Mouse (Mus musculus): ENCODE data around the gene Rsph14.
"Not testable (repeated sequence)": the region's sequence is repeated elsewhere in the genome, so short reads cannot be mapped to it uniquely, and the experiment has no call there.

Rsph14 gene

GRCm38 (mm10) chr10:75053655-75054054 lies 21.3 kb upstream of the Rsph14 start:
- DNase-seq (ENCODE audit: low spot score), result no peak

- no peak for DNase-seq (ENCODE audit: low spot score)
These were observed 20.5 kb upstream of the Rsph14 start for GRCm38 (mm10) chr10:75052902-75053301.

DNA sequence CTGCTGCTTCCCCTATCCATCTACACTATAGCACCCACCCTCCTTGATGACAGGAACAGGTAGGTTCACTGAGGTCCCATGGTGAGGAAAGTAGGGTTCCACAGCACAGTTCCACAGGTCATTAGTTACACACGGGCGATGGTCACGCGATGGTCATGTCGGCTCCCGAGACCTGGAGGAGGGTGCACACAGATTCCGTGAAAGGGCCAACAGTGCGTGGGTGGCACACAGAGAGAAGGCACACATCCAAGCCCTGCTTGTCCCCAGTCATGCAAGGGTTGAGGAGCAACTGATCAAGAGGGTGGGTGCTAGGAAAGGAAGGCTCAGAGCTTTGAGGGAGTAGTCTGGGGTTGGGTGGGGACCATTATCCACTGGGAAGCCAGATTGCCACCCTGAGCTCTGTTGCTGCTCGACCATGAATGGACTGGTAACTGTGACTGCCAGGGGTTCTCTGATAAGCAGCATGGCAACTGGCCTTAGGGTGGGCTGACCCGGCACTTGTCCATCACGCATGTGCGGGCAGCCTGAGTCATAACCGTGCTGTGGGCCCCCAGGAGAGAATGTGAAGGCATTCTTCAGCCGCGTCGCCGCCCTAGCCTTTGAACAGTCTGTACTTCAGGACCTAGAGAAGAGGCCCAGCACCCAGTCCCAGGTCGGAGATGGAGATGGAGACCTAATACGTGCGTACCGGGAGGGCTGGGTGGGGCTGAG lies 19.1 kb upstream of the Rsph14 start:
- no peak for DNase-seq (ENCODE audit: low spot score)

- DNase-seq (ENCODE audit: low spot score), result no peak
These were observed 16.3 kb upstream of the Rsph14 start for GRCm38 (mm10) chr10:75048711-75049110.

DNA sequence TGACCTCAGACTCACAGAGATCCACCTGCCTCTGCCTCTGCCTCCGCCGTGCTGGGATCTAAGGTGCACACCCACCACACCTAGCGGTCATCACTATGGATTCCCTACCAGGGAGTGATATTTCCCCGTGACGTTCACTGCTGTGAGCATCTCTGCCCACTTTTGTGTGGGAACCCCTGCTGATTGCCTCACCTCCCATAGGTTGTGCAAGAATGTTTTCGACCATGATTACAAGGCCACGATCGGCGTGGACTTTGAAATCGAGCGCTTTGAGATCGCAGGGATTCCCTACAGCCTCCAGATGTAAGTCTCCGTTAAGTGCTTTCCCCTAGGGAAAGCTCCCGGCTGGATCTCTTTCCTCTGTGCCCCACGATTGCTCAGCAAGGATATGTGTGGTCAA lies 13.4 kb upstream of the Rsph14 start:
- no peak for DNase-seq (ENCODE audit: low spot score)

GRCm38 (mm10) chr10:75044459-75044858 lies 12.1 kb upstream of the Rsph14 start:
- no peak for DNase-seq (ENCODE audit: low spot score)

DNA sequence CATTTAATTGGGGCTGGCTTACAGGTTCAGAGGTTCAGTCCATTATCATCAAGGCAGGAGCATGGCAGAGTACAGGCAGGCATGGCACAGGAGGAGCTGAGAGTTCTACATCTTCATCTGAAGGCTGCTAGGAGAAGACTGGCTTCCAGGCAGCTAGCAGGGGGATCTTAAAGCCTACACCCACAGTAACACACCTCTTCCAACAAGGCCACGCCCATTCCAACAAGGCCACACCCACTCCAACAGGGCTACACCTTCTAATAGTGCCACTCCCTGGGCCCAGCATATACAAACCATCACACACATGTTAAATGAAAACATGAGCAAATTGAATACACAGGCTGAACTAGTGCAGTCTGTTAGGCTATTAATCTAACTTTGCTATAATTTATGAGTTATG lies 9.7 kb upstream of the Rsph14 start:
- not testable (repeated sequence) for DNase-seq (ENCODE audit: low spot score)

DNA sequence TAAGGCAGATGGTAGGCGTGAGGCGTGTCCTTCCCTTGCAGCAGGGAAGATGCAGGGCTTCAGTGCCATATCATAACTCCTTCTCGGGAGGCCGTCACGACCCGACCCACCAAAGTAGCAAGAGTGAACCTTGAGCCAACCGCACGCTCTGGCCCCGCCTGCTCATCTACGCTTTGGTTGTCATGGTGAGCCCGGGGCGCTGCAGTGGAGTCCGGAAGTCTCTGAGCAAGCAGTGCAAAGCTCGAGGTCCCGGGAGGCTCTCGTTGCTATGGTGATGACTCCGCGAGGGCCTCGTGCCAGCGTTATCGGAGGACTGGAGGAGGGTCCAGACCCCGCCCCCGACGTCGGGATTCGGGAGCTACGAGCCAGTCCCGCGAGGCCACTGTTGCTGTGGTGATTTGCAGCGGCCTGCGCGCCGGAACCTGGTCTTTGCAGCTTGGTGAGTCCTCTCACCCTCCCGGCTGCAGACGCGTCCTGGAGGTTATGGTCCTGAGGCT lies 4.5 kb upstream of the Rsph14 start, which contains the start of gene Rab36:
Gene Rab36 (plus strand): TSS at position 176 of the 497 bp plus-strand sequence.
- peak; percentile 99 for DNase-seq (ENCODE audit: low spot score)

DNA sequence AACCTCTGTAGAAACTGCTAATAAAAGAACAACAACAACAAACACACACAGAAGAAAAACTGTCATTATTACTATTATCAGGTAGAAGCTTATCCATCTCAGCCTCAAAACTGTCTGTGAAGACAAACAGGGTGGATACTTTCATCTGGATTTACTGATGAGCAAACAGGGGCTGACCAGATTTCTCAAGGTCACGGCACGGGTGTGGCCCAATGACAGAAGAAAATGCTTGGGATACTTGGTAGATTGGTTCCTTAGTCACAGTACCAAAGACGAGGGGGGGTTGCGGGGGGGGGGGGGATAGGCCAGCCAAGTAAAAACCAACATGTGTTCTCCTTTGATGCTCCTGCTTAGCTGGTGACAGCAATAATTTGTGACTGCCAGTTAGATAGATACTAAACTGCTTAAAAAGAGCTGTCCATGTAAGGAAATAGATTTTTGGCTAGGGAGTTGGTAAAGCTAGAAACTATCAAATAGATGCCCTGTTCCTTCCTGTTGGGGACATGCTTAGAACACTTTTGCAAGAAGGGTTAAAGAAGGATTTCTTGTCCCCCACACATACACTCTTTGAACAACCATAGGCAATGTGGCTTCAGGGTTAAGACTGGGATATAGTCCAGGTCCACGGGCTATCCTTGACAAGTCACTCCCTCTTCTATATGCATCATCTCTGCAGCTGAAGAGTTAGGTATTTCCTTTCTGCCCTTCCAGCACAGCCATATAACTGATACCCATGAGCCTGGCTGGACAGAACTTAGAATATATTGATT lies 856 bp downstream of the Rsph14 start:
- no peak for DNase-seq (ENCODE audit: low spot score)

DNA sequence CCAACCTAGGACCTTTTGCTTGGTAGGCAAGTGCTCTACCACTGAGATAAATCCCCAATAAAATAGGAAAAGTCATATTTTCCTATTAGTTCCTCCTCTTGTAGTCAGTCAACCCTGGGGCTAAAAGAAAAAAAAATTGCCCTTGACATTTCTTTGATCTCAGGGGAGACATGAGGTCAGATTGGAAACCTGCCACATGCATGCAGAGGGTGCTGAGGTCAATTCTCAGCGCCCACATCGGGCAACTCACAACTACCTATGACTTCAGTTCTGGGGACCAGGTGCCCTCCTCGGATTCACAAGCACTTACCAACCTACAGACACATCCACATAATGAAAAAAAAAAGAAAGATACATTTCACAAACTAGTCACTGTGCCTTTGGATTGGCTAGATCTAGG lies 2.2 kb downstream of the Rsph14 start:
- no peak for DNase-seq (ENCODE audit: low spot score)

DNA sequence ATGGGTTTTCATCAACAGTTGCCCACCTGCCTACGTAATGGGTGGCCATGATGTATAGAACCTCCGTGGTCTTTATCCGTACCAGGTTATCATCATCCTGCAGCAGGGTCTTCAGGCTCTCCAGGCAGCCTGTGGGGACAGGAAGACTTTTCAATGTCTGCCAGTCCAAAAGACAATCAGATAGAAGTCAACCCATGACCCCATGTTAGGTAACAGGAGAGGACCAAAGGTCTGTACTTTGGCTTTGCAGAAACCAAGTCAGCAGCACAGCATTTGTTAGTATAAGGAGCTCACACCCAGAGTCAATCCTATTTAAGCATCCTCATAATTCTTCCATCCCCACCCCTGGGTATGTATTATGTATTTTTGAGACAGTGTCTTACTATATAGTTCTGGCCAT lies 2.7 kb downstream of the Rsph14 start:
- DNase-seq (ENCODE audit: low spot score), result no peak

DNA sequence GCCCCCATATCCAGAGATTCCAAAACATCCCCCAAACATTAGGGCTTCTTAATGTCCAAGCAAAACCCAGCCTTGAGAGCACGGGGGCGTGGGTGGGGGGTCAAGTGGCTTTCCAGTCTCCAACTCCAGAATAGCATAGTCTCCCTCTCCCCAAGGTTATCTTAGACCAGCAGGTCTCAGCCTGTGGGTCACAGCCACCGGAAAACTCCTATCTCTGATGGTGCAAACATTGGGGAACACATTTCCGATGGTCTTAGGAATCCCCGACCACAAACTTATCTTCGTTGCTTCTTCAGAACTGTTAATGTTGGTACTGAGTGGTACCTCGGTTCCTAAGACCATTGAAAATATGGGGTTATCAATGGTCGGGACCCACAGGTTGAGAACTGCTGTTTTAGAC lies 3.6 kb downstream of the Rsph14 start:
- DNase-seq (ENCODE audit: low spot score), result no peak

GRCm38 (mm10) chr10:75026491-75026890 lies 5.9 kb downstream of the Rsph14 start:
- DNase-seq (ENCODE audit: low spot score), result no peak

DNA sequence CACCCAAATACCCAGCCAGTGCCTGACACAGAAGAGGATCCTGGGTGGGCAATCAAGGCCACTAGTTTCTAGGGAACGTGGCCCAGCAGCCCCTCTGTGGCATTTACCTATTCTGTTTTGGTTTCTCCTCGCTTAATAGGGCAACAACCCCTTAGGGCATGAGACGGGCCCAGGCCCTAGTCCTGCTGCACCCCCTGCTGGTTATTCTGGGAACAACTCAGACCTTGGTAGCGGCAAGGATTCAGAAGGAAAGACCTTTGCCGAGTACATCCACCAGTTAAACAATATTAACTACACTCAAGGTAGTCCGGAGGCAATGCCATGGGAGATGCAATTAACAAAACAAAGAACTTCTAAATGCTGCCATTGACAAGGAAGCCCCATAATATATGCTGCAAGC lies 11.2 kb downstream of the Rsph14 start:
- DNase-seq (ENCODE audit: low spot score), result peak; percentile 74

DNA sequence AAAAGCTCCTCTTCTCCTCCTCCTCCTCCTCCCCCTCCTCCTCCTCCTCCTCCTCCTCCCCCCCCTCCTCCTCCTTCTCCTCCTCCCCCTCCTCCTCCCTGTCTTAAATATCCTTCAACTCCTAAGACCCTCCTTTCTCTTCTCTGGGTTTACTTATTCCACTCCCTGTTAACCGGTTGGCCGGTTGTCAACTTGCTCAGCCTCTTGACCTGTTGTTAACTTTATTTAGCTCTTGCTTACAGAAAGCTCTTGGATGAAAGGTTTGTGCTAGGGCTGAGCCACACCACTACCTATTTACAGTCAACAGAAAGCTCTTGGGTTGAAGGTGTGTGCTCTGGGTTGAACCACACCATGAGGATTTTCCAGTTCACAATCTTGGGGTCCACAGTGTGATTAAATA lies 12.1 kb downstream of the Rsph14 start:
- no peak for DNase-seq (ENCODE audit: low spot score)

GRCm38 (mm10) chr10:75016481-75016880 lies 15.9 kb downstream of the Rsph14 start:
- DNase-seq (ENCODE audit: low spot score), result no peak

GRCm38 (mm10) chr10:75015465-75015864 lies 16.9 kb downstream of the Rsph14 start:
- DNase-seq (ENCODE audit: low spot score), result no peak

GRCm38 (mm10) chr10:75010704-75011103 lies 21.7 kb downstream of the Rsph14 start:
- DNase-seq (ENCODE audit: low spot score), result no peak

GRCm38 (mm10) chr10:75006889-75007662 lies 25.3 kb downstream of the Rsph14 start:
- no peak for DNase-seq (ENCODE audit: low spot score)

- DNase-seq (ENCODE audit: low spot score), result no peak
These were observed 28.3 kb downstream of the Rsph14 start for GRCm38 (mm10) chr10:75004067-75004466.

- DNase-seq (ENCODE audit: low spot score), result no peak
These were observed 31.0 kb downstream of the Rsph14 start for GRCm38 (mm10) chr10:75001391-75001790.

GRCm38 (mm10) chr10:74995377-74995776 lies 37.0 kb downstream of the Rsph14 start:
- DNase-seq (ENCODE audit: low spot score), result no peak

DNA sequence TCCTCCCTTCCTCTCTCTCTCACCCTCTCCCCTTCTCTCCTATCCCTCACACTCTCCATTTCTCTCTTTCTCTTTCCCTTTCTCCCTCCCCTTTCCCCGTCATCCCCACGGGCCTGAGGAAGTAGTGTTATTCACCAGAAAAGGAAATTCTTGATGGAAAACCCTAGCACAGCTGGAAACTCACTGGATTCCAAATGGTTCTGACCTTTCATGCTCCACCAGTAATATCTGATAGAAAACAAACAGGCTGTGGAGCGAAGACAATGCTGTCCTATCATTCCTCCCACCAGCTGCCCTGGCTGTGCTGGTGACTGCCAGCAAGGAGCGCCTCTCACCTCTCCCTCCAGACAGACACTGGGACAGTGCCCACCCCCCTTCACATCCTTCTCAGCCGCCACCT lies 37.5 kb downstream of the Rsph14 start:
- DNase-seq (ENCODE audit: low spot score), result no peak

Data from ovary, postnatal 14 days (tissue).